Mouse (Mus musculus) erythroblast, embryonic 14.5 days (primary cell): ENCODE results near the gene Nol10.

Experiments
- GATA1 ChIP-seq: IDR thresholded peaks from 2 replicates; pipeline ENCODE4 v1.6.1; 2012; ENCODE audit warnings: low read length, inconsistent platforms, mixed read lengths
- TAL1 ChIP-seq: IDR thresholded peaks from 3 replicates; pipeline ENCODE4 v1.6.1; 2012; ENCODE audit warnings: low read length, inconsistent platforms, mixed read lengths

- TF ChIP-seq GATA1 (no peak), TAL1 (no peak)
These were observed 11.8 kb downstream of the Nol10 start for GRCm38 (mm10) chr12:17360104-17360503.
